Mouse (Mus musculus) induced T-regulatory cell, adult 2 months (primary cell): Measurements from ENCODE around the gene Inpp5a.
A peak's percentile ranks its signal among the peaks of the same experiment; 100 is the strongest.

Experiments
- DNase-seq: peaks from one replicate; pipeline ENCODE4 v3.0.0-alpha.2; 2012; ENCODE audit warnings: low read depth

Gene Inpp5a

DNA sequence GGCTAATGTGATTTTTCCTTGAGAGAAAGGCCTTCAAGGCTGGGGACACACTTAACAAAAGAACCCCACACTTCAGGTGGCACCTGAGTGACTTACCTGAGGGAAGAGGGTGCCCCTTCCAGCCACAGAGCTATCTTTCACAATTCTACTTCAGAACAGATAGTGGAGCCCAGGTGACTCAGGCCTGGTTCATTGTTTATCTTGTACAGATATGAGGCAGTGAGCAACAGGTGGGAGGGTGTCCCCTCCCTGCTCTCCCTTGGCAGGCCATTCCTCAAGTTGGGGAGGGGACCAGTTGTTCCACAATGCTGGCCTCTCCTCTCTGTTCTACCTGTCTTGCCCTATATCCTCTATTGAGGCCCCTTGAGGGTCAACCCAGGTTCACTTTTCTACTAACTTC, 17.5 kb upstream of the Inpp5a start:
- DNase-seq: no peak

DNA sequence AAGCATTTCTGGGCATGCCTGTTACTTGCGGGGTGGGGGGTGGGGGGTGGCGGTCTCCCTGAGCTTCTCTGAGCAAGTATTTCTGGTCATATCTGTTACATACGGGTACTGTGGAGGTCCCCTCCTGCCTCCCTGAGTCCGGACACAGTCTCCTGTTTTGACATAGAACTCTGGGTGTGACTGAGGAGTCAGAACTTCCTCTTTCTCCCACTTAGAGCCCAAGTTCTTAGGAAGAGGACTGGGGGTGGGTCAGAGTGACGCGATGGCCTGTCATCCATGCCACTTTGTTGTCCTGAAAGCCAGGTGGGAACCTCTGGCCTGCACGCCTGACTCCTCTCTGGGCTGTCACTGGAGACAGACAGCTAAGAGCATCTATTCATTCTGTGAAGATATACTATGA, 11.5 kb upstream of the Inpp5a start:
- DNase-seq: no peak

DNA sequence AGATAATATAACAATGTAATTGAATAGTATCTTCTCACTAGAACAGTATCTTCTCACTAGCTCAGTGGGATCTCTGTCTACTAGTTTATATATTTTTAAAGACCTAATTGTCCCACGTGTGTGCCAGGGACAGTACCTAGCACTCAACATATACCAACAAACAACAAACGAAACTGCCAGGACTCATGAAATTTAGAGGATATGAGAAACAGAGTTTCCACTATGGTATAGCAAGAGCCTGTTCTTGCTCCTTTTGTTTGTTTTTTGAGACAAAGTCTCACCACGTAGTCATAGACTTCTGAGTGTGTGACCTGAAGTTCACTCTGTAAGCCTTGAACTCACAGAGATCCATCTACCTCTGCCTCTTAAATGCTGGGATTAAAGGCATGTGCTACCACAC, 10.6 kb upstream of the Inpp5a start:
- DNase-seq: no peak

DNA sequence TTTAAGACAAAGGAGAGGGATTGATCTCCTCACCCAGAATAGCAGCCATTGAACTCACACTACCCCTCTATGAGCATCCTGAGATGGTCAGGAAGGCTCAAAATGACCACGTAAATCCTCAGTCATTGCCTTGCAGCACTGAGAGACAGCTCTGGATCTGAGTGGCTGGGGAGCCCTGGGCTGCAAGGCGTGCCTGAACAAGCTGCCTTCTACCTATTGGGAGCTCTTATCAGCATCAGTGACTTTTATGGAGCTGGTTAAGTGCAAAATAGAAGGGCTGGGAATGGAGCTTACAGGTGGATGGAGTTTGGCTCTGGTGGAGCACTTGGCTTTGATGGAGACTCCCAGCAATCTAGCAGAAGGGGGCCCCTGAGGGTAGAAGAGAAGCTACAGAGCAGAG, 9.2 kb upstream of the Inpp5a start:
- DNase-seq: no peak

DNA sequence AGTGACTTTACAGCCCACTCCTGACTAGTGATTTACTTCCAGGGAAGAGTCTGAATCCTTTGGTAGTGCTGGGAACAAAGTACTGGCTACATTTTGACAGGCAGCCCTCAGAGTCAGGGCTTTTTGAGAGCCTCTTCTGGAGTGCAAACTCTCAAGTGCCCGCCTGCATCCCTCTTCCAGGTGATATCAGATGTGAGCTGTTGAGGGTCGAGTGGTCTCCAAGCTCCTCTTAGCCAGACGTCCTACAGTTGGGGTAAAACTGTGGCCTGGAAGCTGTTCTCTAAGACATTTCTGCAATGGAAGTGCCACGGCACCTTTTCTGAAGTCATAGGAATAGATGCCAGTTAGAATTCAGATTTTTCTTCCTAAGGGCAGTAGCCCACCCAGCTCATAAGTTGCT, 8.7 kb upstream of the Inpp5a start:
- no peak for DNase-seq

DNA sequence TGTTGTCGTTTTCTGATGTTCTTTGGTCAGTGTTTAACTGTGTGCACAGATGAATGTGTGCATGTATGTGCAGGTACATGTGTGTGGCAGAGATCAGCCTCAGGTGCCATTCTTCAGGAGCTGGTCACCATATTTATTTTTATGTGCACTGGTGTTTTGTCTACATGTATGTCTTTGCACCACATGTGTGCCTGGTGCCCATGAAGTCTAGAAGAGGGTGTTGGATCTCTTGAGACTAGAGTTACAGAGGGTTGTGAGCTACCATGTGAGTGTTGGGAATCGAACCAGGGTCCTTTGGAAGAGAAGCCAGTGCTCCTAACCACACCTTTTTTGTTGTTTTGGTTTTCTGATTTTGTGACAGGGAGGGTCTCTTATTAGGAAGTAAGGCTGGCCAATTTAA, 7.0 kb upstream of the Inpp5a start:
- DNase-seq: no peak

DNA sequence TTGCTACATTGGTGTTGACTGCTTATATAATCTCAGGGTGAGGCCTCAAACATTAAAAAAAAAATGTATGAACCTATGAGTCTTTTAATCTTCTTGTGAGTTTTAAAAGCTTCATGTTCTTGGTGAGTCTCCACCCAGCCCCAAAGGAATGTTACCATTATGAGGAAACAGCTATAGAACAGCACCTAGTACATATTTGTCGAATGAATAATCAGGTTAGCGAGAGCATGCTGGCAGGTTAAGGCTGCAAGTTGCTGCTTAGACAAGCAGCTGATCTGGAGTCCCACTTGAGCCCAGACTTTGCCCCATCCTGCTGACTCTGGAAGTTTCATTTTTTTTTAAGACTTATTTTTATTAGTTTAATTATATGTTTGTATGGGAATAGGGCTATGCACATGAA, 6.1 kb upstream of the Inpp5a start:
- DNase-seq: no peak

DNA sequence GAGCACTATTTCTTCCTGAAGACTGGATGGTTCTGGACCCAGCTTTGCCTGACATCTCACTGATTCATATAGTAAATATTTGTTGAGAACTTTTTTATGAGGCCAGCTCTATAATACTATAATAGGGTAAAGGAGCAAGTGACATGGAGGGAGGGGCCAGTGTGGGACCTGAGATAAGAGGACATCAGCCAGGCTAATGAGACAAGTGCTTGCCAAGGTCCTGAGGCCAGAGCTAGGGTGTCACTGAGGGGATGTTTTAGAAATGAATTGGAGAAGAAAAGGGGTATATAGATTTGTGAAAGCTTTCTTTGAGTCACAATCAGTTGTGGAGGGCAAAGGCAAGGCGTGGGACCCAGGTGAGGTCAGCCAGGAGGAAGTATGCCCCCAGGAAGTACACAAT, 4.4 kb upstream of the Inpp5a start:
- DNase-seq: no peak

DNA sequence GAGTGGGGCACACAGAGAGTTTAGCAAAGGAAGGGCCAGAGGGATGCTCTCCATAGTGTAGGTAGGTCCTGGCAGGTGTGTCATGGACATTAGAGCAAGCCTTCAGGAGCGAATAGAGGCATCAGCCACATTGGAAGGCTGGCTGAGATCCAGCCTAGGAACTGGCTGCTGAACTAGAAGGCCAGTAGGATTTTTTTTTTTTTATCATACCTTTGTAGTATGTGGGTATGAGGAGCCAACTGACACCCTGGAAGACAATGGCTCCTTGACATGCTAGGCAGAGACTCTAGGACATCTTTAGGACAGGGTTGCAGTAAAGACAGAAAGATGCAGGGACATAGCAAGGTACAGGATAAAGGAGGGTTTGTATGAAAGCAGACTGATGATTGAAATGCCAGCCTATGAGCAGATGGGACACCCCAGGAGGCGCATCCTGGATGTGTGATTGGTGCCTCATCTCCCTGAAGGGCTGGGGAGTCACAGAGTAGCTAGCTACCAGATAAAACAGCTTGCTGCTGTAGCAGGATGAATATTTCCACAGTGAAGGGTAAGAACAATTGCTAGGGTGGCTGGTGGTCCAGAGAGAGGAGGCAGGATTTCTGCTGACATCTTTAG, 3.9 kb upstream of the Inpp5a start:
- peak; percentile 4 for DNase-seq

DNA sequence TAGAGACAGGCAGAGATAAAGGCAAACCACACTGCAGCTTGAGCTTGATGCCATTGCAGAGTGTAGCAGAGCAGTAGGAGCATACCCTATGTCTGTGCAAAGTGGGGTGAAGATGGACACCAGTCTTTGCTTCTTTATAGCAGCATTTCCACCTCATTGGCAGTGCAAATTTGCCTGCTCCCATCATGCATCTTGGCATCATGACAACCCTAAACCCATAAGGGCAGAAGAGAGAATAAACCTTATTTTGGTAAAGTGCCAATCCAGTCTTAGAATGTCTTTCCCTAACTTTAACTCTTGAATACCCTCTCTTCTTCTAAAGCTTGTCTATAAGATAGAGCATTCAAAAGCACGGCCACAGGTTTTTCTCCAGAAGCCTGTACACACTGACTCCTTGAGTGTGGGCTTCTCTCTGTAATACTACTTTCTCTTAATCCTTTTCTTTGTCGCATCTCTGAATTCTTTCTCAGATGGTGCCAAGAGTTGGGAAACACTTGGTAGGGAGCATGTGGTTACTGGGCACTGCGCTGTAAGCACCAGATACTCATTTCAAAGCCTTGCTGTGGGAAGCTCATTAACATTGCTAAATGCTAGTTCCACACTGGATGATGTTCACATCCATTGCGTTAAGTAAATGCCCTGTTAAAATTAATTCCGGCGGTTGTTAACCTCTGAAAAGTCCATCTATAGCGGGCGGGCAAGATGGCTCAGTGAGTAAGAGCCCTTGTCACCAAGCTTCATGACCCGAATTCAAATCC, 1.8 kb upstream of the Inpp5a start:
- no peak for DNase-seq

DNA sequence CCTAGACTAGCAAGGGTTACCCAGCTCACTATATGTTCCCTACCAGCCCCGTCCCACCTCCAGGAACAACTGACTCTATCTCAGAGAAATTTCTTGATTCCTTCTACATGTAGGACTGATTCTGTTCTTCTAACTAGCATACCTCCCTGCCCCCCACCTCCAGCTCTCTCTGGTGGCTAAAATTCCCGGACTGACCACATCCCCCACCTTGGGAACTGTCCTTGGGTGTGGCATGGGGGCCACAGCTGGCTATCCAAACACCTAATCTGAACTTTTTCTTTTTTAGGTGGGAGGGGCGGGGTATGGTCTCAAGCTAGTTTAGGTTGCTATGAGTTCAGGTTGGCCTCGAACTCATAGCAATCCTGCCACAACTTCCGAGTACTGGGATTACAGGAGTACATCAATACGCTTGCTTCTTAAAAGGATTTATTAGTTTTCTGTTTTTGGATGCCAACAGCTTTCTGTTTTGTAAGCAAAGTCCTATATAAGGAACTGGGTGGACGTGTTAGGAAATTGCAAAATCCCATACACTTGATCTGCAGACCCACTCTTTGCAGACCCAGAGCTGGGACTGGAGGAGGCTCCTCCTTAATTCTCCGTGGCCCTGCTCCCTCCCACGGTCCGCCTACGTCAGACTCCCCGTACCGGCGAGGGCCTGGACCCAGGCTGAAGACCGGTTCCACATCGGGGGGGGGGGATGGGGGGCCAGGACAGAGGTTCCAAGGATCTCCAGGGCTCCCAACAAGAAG, 814 bp upstream of the Inpp5a start:
- no peak for DNase-seq

DNA sequence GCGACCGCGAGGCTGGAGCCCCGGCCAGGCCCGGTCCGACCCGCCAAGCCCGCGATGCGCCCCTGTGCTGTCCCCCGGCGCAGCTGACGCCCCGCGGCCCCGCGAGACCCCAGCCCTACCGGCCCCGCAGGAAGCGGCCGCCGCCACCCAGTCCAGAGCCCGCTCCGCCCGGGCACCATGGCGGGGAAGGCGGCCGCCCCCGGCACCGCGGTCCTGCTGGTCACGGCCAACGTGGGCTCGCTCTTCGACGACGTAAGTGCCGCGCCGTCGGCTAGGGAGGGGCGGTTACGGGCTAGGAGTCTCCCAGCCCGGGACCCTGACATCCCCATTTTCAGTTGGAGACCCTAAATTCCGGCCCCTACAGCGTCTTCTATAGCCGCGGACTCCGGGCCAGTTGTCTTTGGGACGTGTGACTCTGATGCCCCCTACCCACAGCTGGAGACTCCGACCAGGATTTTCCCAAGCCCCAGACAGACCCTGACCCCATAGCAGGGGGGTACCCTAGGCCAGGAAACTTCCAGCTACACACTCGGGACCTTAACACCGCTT, 378 bp downstream of the Inpp5a start:
- DNase-seq: peak; percentile 53

DNA sequence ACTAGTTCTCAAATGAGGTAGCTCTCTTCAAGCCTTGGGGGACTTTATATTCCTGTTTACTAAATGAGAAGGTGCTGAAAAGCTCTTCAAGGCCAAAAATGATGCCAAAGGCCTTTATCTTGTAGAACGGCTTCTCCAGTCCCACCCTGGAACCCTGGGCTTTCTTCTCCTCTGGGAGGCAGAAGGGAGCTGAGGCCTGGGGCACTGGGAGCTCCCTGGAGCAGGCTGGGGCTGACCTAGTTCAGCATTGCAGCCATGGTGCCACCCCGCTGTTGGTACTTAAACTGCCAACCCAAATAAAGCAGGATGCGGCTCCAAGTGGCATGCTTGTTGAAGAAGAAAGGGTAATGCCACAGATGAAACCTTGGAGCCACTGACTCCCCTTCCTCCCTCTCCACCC, 1.5 kb downstream of the Inpp5a start:
- no peak for DNase-seq

DNA sequence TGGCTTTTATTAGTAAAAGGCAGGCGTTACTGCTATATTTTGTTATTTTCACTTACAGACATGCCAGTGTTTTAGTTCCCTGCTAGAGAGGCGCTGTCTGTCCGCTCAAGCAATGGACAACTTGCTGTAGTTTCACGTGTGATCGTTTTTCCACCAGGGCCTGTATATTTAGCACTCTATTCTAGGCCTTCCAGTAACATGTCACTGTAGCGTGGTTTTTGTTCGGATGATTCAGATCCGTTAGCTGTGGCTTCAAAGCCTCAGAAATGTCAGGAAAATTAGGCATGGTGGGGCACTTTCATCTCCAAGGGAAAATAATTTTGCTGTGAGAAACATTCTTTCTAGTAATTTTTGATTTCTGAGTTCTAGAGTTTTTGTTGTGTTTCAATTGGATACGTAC, 2.0 kb downstream of the Inpp5a start:
- DNase-seq: no peak

DNA sequence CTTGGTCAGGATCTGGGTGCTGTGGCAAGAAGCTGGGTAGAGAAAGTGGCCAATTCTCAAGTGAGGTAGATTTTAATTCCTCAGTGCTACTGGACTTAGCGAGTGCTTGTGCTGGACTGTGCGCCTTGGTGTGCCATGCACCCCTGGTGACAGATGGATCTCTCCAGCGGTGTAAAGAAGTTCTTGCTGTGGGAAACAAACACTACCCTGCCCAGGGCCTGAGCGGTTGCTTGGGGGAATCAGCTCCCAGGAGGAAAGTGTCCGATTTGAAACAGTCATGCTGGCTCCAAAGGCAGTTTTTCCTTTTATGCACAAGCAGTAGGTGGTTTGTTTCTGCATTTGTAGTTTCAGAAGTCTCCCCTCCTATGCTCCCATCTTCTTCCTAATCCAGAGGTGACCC, 2.8 kb downstream of the Inpp5a start:
- DNase-seq: no peak

DNA sequence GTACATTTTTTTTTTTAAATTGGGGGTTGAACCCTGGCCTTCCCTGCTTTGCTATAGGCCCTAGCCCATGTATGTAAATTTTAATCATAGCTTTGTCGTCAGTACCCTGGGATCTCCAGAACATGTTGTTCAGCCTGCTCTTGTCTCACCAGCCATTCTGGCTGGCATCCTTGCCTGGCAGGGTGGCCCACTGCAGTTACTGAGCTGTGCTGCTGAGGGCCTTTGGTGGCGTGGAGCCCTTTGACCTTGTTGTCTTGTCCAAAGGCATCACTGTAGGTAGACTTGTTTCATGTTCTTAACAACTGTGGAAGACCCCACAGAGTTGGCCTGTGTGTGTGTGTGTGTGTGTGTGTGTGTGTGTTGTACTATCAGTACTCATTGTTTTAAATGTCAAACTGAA, 3.2 kb downstream of the Inpp5a start:
- DNase-seq: no peak

DNA sequence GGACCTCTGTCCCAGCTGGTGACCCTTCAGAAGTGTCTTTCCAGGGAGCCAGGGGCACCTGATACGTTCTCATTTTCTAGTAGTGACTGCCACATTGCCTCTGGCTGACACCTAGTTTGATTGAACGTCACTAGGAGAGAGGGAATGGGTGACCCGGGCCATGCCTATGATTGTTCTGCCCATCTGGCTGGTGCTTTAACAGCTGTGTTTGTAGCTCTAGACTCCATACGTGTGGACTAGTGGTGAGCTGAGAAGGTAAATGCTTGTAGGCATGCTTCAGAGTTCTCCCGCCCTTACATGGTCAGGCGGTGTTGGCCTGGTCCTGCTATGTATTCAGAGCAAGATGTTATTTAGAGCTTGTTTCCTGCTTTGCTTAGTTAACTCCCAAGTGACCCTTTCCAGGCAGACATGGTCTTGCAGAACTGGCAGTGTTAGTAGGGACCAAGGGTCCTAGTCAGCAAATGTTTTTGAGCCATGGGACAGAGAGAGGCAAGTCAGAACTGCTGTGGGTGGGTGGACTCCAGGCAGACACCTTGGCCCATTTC, 3.9 kb downstream of the Inpp5a start:
- no peak for DNase-seq

DNA sequence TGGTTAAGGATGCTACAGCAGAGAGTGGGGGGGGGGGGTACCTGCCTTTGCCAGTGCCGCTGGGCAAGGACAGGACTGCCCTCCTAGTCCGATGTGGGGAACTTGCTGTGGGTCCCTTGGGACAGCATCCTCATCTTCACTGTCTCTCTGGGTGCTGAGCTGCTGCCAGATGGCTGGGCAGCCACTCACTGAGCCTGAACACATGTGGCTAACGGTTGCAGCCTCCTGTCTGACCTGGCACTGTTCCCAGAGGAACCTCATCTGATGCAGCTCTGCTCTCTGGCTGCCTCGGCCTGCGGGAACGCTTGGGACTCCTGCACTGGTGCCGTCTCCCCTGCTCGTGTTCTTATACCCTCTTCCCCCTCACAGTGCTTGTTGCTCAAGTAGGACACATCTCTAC, 8.6 kb downstream of the Inpp5a start:
- no peak for DNase-seq

DNA sequence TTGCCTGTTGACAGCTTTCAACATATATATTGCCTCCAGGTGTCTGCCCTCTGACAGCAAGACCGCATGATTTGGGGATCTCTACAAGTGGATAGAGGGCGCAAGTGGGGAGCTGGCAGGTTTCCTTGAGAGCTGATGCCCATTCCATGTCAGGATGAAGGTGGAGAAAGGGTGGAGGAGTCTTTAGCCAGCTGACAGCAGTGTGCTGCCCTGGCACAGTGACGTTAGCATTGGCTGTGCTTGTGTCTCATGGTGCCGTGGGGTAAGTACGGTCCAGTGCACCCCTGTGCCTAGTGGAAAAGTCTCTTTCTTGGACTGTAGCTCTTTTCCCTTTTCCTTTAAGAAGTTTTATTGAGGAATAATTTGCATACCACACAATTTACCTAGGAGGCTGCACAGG, 9.2 kb downstream of the Inpp5a start:
- no peak for DNase-seq

DNA sequence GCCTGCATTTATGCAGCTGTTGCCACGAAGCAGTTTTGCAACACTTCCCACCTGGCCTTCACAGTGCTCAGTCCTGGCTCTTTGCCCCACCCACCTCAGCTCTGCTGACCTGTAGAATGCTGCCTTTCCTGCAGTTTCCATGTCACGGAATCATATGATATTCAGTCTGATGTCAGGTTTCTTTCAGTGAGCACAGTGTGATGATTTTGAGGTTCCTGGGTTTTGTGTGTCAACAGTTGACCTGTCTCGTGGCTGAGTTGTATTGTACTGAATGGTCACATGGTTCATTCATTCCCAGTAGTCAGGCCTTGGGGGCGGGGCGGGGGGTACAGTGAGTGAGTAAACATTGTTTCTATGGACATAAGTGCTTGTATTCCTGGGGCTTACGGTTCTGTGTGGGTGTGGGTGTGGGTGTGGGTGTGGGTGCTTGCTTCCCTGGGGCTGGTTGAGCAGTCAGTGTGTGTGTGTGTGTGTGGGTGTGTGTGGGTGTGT, 9.7 kb downstream of the Inpp5a start:
- DNase-seq: peak; percentile 52

DNA sequence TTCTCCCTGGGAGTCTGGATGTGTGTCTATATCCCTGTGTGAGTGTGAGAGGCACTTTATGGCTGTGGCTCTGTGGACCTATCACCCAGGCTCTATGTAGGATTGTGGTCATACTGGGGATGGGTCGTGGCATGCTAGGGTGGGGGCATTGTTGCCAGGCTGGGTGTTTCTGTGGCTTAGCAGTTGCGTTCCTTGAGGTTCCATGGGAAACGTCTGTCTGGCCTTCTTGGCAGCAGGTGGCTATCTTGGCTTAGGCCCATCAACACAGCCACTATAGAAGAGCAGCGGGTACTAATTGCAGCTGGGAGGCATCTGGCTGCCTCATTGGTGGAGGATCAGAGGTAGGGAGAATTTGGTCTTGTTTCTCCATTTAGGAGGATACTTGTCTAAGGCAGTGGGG, 10.7 kb downstream of the Inpp5a start:
- DNase-seq: no peak

DNA sequence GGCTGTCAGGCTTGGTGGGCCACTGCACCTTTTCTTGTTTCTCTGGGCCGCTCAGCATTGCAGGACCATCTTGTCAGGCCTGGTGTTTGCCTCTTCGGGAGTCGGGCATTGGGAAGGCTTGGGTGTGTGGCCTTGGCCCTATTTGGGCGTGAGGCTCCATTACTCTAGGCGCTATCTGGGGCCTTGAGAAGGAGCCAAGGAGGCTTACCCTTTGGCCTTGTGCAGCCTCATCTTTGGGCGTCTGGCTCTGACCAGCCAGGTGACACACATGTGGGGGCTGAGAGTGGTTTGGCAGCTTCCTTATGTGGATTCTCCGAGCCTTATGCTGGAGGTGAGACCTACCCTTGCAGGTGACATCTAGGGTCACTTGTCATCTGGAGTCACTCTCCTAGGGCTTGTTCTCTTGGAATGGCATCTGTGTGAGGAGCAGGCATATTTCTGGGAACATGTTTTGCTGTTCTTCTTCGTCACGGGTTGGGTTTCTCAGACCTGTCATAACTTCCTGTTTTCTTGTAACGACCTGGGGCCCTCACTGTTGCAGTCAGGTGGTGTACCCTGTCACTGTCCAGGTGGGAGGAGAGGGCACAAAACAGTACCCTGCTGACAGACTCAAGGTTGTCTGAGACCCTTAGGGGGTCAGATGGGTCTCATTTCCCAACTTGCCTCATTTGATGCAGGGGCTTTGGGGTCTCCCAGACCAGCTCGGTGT, 11.2 kb downstream of the Inpp5a start:
- peak; percentile 81 for DNase-seq
